Mouse (Mus musculus) liver, adult (tissue): ENCODE measurements around the gene Dars.

ENCODE experiments used
- GATA4 ChIP-seq: IDR thresholded peaks from 2 replicates; pipeline ENCODE4 v1.6.1; 2014; ENCODE audit warnings: mild to moderate bottlenecking, low read length; ENCODE audit not compliant: insufficient replicate concordance

Gene Dars

DNA sequence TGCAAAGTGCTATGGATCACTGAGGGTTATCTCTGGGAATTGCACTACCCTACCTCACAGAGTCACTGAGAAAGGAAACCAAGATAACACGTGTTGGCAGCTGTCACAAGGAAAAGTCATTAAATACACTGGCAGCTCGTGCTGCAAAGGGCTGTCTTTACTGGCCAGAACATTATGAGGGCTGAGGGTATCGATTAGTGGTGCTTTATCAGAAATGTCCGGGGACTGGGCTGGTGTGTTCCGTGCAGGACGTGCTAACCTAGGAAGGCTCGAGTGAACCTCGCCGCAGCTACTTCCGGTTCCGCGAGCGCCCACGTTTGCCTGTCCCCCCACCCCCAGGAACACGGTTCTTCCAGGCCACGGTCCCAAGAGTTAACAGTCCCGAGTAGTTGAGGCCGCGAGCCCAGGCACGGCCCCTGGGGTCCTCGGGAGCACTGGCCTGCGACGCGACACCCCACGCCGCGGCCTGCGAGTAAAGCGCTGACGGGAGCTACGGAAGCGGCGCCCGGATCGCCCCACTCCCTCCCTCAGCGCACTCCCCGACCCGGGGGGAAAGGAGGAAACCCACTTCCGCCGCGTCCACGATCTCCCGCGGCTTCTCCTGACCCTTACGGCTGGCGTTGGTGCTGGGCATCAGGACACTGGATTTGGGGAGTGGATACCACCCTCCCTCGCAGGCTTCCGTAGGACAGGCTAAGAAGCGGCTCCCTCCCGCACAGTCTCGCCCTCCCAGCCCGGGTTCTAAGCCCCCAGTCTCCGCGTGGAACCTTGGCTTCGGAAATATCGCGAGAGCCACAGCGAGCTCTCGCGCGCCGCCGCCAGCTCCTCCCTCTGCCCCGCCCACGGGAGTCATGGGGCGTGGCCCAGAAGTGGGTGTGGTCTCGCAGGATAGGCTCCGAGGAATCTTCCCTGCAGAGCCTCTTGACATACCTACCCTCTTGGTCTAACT, at the start of gene Dars:
TSS of gene Dars (minus strand) at position 785 of the 949 bp plus-strand sequence.
- TF ChIP-seq GATA4 = peak; percentile 68; the same call in 1 of the 2 replicates

GRCm38 (mm10) chr1:128466828-128467227, 49.7 kb upstream of the Dars start:
- no peak for TF ChIP-seq GATA4

DNA sequence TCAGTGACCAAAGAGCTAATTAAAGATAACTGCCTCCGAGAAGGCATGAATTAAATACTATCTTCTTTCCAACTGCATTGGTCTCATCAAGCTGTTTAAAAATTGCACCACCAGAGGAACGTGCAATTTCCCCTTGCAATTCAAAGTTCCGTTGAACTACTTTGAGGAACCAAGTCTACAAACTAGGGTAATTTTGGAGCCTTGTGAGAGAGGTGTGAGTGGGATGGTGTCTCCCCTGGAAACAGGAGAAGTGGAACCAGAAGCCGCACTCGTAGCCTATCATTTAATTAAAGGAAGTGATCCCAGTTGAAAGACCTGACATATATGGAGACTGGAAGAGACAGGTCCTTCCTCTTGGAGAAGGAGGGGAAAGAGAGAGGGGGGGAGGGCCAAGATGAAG, 46.3 kb upstream of the Dars start:
- no peak for TF ChIP-seq GATA4

DNA sequence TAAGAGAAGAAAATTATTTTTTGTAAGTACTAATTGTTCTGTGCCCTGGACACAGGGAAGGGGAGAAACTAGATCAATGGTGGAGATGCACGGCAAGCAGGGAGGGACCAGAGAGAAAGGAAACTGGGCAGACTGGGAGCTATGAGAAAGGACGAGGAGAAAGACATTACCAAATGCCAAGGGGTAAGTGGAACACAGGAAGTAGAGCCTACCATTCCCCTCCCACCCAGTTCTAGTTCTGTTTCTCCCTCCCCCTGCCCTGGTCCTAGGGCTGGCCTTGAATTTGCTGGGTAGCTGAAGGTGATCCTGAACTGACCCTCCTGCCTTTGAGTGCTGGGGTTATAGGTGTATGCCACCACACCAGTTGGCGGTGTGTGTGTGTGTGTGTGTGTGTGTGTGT, 45.2 kb upstream of the Dars start:
- no peak for TF ChIP-seq GATA4

DNA sequence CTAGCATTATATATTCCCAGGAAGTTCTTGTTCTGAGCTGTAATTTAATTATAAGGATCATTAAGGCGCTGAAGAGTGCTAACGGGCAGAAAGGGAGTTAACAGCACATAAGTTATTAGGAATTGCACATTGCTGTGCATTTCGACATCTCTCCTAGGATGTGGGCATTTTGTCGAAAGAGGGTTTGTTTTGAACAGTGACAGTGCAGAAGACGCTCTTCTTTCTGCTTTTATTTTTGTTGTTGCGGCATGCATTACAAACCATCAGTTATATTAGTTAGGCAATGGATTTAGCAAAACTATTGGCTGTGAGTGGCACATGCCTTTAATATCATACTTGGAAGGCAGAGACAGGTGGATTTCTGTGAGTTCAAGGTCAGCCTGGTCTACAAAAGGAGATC, 43.6 kb upstream of the Dars start:
- no peak for TF ChIP-seq GATA4

DNA sequence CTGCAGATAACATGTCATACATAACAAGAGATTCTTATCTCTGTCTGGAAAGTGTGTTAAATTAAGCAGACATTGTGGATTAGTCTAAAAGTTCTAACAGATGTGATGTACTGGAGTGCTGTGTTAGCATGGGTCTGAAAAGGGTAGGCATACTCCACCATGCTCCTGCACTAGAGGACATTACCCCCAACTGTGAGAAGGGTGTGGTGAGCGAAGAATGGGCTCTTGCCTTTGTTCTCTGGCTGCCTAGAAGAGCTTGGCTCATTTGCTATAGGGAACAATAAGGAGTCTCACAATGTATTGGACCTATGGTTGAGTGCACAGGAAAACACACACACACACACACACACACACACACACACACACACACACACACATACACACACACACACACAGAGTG, 42.3 kb upstream of the Dars start:
- TF ChIP-seq GATA4 = no peak

GRCm38 (mm10) chr1:128459011-128459410, 41.8 kb upstream of the Dars start:
- no peak for TF ChIP-seq GATA4

- TF ChIP-seq GATA4 = peak; percentile 32; the same call in 1 of the 2 replicates
These were observed 39.8 kb upstream of the Dars start for GRCm38 (mm10) chr1:128456844-128457445.

GRCm38 (mm10) chr1:128456271-128456670, 39.1 kb upstream of the Dars start:
- no peak for TF ChIP-seq GATA4

DNA sequence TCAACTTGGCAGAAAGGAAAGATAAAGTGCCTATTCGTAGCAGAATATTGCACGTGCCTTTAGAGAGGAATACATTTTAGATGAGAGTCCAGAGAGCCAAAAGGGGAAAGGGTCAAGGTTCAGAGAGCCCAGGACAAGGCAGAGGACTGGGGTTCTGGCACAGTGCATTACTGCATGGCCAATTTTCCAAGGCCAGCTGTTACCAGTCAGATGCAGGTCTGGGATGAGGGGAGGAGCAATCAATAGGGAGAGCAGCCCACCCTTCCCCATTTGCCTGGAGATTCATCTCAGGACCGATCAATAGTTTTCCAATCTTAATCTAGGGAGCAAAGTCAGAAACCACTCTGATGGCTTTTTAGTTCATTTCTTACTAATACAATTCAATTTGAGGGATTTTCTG, 35.0 kb upstream of the Dars start:
- no peak for TF ChIP-seq GATA4

- no peak for TF ChIP-seq GATA4
These were observed 34.0 kb upstream of the Dars start for GRCm38 (mm10) chr1:128451183-128451582.

DNA sequence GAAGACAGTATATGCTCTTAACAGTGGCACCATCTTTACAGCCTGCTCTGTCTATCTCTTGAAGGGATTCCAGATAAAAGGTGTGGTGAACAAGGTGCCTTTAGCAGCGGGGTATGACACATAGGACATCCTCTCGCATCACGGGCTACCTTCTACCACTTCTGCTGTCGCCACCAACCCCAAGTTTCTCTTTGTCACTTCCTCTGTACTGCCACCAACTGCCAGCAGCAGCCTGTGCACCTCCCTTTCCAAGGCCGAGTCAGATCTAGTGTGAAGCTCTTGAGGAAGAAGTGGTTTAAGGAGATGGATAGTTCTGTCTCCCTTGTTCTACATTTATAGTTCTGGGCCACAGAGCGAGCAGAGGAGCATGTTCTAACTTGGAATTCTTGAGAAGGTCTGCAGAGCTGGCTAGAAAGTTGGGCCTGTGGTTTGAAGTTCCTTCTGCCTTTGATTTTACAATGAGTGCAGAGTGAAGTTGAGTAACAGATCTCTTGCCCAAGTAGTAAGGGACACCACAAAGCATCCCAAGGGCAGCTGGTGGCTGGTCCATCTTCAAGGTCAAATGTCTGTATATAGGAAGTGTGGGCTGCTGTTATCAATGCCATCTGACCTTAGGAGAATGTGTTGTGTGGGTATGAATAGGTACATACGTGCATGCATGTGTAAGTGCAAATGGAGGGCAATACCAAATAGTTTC, 30.2 kb upstream of the Dars start:
- no peak for TF ChIP-seq GATA4

DNA sequence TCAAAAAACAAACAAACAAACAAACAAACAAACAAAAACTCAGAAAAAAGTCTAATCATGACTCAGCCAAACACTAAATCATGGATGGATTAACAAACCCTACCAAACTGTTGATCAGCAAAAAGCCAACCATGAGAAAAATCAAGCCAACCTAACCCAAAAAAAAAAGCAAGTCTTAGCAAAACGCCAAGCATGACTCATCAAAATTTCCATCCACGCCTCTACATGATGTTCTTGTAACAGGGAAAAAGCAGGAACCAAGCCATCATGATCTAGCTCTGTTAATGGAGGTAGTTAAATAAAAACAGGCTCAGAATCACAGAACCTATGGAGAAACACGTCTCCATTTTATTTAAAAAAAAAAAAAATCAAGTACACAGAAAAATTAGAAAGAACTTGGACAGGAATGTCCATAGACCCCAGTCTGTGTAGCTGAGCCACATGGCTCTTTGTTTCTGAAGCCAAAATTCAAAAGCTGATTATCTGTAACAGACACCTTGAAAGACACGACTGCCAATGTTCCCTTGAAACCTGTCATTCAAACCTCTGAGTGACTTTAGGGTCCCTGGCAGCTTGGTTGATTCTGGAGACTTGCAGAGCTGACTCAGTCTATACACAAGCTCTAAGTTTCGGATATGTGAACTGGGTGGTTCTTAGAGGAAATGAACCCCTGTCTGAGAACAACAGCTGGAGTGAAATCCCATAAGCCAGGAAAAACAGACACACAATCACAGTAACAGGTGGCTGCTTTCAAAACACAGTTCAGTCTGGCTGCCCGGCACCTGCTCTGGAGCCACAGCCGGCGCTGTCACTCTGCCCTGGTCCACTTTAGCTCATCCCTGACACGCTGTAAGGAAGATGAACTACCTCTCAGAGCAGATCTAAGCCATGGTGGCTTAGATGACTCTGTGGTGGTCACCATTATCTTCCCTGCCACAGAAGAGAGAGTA, 27.0 kb upstream of the Dars start:
- TF ChIP-seq GATA4 = no peak

GRCm38 (mm10) chr1:128441129-128441473, 23.9 kb upstream of the Dars start:
- no peak for TF ChIP-seq GATA4

DNA sequence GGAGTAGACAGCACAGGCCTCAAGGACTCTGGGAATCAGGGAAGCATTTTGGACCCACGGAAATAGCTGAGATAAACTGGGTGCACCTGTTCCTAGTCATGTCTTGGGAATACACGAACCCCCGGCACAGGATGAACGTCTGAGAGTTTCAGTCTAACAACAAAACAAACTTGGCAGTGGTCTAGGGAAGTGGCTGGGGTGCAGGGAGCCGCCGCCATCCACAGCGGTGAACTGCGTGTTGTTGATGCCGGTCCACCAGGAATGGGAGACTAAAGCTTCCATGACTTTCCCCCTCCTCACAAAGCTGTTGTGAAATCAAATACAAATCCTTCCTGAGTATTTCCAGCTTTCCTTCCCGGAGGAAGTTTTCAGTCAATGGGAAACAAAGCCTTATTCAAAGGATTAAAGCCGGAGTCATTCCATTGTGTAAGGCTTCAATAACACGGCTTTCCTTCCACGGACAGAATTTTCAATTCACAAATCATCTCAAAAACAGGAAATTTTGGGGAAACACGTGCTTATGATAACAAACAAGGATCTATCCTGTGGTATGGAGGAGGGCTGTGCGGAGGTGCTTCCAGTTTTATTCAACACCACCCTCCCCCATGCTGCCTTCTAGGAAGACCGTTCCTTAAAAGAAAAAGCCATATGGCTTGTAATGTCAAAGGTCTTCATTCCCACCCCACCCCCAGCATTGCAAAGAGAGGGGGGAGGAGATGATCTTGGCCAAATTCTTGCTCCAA, 23.4 kb upstream of the Dars start:
- peak; percentile 14; the same call in 1 of the 2 replicates for TF ChIP-seq GATA4

DNA sequence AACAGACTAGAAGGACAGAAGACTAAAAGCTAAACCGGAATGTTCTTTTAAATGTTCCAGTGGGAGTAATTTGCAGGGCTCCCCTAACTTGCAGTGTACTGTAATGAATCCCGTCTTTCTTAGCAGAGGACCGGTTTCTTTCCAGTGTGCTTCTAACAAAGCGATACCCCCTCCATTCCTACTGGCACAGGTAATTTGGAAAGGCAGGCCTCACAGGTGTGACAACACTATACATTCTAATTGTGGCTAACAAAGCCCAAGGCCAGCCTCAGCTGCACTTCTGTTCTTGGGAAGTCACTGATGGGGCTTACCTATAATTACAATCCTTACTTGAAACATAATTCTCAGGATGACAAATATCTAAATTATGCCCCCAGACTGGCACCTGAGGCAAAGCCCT, 22.4 kb upstream of the Dars start:
- no peak for TF ChIP-seq GATA4
